Mouse (Mus musculus) gastrocnemius, postnatal 10 days (tissue): ENCODE measurements around the gene Bend5. TPM values are rescaled to one million over a fixed set of nuclear protein-coding genes. Genes with fewer than 3 reads are reported as not detected.
A peak's percentile ranks its signal among the peaks of the same experiment; 100 is the strongest.

ENCODE experiments used
- DNase-seq: peaks from one replicate; pipeline ENCODE4 v3.0.0; 2021; ENCODE audit warnings: mixed read lengths
- total RNA-seq, 2 experiments: library from RNA; stranded (reverse); gene quantifications; 2 replicates each; pipeline ENCODE4 v1.2.3; 2021

The Bend5 gene
- total RNA-seq, 2 experiments from 2014 or later = 3.2 to 3.8 TPM

GRCm38 (mm10) chr4:111442435-111443238 lies 27.8 kb downstream of the Bend5 start:
- DNase-seq = peak; percentile 62

- DNase-seq = no peak
These were observed 29.3 kb downstream of the Bend5 start for GRCm38 (mm10) chr4:111443906-111444615.

- no peak for DNase-seq
These were observed 29.9 kb downstream of the Bend5 start for GRCm38 (mm10) chr4:111444616-111445160.

GRCm38 (mm10) chr4:111447918-111448317 lies 33.1 kb downstream of the Bend5 start:
- no peak for DNase-seq

- DNase-seq = no peak
These were observed 33.8 kb downstream of the Bend5 start for GRCm38 (mm10) chr4:111448586-111448985.

- no peak for DNase-seq
These were observed 34.8 kb downstream of the Bend5 start for GRCm38 (mm10) chr4:111449442-111450199.

GRCm38 (mm10) chr4:111451283-111451918 lies 36.6 kb downstream of the Bend5 start:
- DNase-seq = no peak

- DNase-seq = no peak
These were observed 37.4 kb downstream of the Bend5 start for GRCm38 (mm10) chr4:111452192-111452591.

GRCm38 (mm10) chr4:111453275-111453674 lies 38.5 kb downstream of the Bend5 start:
- no peak for DNase-seq

- no peak for DNase-seq
These were observed 40.8 kb downstream of the Bend5 start for GRCm38 (mm10) chr4:111455621-111456020.

- DNase-seq = no peak
These were observed 42.8 kb downstream of the Bend5 start for GRCm38 (mm10) chr4:111457568-111457967.

GRCm38 (mm10) chr4:111467293-111467773 lies 52.5 kb downstream of the Bend5 start:
- DNase-seq = no peak

GRCm38 (mm10) chr4:111467796-111468195 lies 53.0 kb downstream of the Bend5 start:
- no peak for DNase-seq

- no peak for DNase-seq
These were observed 55.0 kb downstream of the Bend5 start for GRCm38 (mm10) chr4:111469847-111470246.

- no peak for DNase-seq
These were observed 56.9 kb downstream of the Bend5 start for GRCm38 (mm10) chr4:111471726-111472125.

- DNase-seq = no peak
These were observed 57.7 kb downstream of the Bend5 start for GRCm38 (mm10) chr4:111472511-111472910.

- DNase-seq = no peak
These were observed 58.2 kb downstream of the Bend5 start for GRCm38 (mm10) chr4:111473014-111473413.

GRCm38 (mm10) chr4:111475374-111475971 lies 60.7 kb downstream of the Bend5 start:
- DNase-seq = no peak

GRCm38 (mm10) chr4:111477507-111477906 lies 62.7 kb downstream of the Bend5 start:
- DNase-seq = no peak

- no peak for DNase-seq
These were observed 68.7 kb downstream of the Bend5 start for GRCm38 (mm10) chr4:111483499-111483898.

- peak; percentile 22 for DNase-seq
These were observed 70.4 kb downstream of the Bend5 start for GRCm38 (mm10) chr4:111485189-111485588.
